Mouse (Mus musculus): ENCODE measurements around the gene Emcn.

Gene Emcn

DNA sequence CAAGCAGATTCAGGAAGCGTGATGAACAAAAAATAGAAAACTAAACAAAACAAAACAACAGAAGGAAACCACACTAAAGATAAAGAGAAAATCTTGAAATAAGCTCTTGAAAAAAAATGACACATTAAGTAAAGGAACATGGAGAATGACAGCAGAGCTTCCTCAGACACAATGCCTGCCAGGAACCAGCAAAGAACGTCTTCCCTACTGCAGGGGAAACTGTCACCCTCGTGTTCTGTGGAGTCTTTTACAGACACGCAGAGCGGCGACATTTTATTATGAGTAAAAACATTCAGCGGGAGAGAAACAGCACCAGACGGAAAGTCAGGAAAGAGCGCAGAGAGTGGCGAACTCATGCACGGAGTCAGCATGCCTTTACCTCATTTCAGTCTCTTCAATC lies 54.7 kb downstream of the Emcn start:
- DNase-seq (ENCODE audit: low spot score in 2 of 2): no peak

DNA sequence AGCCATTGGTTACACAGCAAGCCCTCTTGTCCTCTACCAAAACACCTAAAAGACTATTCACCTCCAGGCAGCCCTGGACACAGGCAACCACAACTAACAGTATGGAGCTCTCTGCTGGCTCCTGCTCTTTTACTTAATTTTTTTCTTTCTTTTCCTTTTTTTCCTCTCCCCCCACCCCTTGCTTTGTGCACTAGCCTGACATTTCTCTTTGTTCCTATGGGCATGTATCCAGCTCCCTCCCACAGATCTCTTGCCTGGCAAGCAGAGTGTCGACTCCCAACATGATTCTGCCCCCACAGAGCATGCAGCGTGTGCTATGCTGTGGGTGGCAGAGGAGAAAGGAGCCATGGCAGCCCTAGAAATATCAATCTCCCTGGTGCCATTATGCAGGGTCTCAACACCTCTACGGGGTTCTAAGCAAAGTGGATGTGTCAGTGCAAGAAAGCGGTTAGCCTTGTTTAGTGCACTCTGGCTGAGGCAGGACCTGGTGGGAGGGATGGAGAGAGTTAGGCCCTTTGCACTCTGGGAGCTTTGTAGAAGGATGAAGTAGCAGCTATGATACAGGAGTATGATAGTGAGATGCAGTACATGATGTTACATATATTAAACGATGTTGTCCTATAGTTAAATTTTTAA lies 74.7 kb downstream of the Emcn start:
- no peak for DNase-seq (ENCODE audit: low spot score in 2 of 2)

DNA sequence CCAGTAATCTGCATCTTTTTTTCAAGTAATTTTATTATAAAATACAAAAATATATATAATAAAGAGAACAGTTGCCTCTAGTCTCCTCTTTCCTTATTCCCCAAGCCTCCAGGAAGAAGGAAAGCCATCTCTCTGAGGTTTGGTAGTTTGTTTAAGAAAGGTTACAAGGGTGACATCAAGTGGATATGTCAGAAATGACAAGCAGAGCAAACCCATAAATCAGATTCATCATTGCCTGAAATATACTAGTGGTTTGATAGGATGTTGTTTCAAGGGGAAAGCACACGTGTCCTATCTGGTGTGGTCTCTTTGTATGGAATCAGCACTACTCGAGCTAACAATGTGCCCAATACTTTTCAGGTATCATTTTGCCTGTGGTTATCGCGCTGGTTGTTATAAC lies 77.8 kb downstream of the Emcn start:
- no peak for DNase-seq (ENCODE audit: low spot score in 2 of 2)

DNA sequence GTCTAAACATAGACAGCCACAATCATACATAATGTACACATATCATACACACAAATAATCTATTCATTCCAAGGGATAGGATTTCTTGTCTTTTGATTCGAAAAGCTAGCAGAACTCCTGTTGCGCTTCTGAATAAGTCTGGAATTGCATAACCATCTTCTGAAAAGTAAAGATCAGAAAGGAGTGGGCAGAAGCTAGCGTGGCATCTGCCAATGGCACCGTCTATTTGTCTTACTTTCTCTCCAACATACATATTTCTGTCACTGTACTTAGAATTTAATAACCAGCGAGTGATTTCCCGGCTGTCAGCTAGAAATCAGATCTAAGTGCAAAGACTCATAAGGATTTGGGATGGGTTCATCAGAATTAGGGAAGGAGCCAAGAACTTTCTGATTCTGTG lies 88.6 kb downstream of the Emcn start:
- no peak for DNase-seq (ENCODE audit: low spot score in 2 of 2)

DNA sequence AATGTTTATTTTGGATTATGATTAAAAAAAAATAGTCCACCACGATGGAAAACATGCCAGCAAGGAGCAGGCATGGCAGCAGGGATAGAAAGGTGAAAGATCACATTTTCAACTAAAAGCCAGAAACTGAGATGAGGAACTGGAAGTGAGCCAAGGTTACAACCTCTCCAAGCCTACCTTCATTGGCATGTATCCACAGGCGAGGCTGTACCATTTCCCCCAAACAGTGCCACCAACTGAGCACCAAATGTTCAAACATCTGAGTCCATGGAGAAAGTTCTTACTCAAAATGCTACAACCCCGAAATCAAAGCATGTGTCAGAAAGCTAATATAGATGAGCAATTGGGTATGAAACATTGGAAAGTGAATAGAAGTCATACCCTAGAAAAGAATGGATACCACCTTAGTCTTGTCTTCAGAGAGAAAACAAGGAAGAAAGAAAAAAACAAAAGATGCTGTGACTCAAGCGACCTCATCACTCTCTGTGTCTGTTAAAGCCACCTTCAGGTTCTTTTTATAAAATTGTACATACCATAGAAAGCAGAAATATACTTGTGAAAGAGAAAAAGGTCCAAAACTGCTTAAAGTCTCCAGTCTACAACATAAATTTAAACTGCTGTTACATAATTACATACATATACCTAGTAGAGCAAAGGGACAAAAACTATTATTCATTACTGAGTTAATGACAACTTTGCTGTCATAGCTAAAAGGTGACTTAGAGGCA lies 124.2 kb downstream of the Emcn start:
- DNase-seq (ENCODE audit: low spot score in 2 of 2): no peak

DNA sequence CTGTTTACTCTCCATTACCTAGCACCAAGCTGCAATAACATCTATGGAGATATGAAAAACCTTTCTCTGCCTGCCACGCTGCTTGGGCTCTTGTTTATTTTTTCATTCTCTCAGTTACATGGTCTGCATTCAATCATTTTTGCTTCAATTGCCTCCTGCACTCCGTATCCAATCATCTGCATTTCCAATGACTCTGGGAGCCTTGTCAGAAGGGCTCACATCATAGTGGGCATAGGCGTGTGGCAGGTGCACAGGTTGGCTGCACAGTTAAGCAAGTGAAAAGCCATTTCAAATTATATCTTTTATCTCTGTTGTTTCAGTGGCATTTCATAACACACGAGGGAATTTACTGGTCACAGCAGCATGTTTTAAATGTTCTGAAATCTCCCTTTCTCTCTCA lies 125.1 kb downstream of the Emcn start:
- DNase-seq (ENCODE audit: low spot score in 2 of 2): no peak

DNA sequence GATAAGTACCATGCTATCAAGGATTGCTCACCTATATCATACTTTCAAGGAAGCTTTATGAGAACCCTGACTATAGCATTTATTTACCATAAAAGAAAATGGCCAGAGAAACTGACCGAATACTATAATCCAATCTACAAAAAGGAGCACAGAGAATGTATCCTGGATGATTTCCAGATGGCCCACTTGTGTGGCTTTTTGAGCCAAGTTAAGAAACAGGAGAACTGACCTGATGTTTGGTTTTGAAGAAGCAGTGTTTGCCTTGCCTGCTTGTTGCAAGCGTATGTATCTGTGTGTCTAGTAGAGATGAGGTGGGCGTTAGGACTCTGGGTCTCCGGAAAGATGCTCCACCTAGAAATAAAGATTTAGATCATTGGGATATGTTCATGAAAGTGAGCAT lies 125.9 kb downstream of the Emcn start:
- no peak for DNase-seq (ENCODE audit: low spot score in 2 of 2)

DNA sequence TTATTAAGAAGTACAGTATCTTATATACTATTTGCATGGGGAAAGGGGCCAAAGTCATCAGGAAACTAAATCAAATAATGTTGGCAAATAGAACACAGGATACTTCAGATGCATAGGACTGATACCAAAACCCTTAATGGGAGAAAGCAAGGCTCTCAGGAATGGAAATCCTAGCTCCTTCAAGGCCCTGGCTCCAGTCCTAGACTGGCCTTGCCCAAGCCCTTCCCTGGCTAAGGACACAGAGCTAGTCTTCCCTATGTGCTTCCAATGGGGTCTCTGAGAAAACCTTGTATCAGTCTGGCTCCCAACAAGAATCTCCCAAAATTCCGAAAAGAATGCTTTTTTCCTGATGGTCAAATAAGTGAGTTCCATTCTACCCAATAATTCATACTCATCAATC lies 126.5 kb downstream of the Emcn start:
- DNase-seq (ENCODE audit: low spot score in 2 of 2): no peak

DNA sequence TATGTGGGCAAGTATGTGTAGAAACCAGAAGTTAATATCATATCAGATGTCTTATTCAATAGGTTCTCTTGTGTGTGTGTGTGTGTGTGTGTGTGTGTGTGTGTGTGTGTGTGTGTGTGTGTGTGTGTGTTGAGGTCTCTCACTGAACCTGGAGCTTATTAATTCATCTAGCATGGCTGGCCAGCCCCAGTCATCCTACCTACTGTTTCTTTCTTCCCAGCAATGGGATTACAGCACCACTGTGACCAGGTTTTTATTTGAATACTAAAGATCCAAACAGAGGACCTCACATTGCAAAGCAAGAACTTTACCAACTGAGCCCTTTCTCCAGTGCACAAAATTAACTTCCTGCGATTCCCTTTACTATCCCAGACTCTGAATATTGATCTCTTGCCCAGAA lies 131.3 kb downstream of the Emcn start:
- DNase-seq (ENCODE audit: low spot score in 2 of 2): no peak

DNA sequence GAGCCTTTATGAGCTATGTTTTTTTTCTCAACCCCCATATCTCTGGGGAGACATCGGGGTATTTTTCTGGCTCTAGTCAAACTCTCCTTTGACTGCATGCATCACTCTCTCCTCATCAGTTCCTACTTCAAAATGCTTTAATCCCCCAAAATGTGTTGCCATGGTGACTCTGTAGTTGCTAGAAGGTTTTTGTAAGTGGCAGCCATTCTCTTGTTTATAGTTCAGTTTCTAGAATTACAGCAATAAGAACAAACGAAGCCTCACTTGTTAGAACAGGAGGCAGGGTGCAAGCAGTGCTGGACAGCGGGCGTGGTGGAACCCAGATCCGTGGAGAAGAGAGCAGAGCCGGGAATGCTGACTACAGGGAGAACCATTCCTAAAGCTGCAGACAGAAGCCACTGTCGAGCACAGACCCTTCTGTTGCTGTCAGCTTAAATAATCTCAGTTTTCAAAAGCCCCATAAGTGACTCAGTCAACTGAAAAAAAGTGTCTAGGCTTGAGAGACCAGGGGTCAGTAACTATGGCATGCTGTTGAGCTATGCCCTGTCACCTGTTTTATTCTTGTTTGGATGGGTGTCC lies 139.0 kb downstream of the Emcn start:
- no peak for DNase-seq (ENCODE audit: low spot score in 2 of 2)

DNA sequence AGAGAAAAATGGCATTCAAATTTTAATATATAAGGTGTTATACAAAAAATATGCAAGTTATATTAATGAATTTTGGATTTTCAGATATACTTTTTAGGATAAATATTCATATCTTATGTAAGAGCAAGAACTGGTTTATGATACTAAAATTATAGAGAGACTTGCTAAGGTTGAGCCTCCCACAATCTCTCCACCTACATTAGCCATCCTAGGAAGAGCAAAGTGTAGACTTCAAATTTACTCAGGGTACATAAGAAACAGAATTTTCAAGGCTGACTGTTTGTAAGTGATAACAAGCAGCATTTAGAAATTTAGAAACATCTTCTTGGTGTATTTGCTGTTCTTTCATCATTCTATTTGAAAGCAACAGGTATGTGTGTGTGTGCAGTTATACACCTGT lies 140.3 kb downstream of the Emcn start:
- DNase-seq (ENCODE audit: low spot score in 2 of 2): no peak
